In the genomic region with DNA sequence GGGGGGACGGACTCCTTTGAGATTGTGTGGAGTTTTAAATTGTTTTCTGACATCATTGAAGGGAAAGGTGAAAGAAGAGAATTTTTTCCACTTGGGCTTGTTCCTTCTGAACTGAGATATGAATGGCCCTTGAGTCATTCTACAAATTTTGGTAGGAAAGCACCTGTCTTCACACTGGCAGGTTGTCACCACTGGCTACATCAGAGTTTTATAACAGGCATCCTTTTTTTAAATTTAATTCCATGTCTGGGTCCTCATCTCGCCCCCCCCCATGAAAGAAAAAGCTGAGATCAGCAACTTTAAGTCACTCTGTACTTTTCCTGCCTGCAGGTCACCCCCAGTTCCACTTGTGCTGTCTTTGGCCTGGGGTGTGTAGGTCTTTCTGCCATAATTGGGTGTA, we compare ENCODE assay signal across 41 mouse cellular contexts. TPM values are rescaled to one million over a fixed set of nuclear protein-coding genes. Genes with fewer than 3 reads are reported as not detected.
"Had no signal": no experiment of that assay in that cellular context is flagged by ENCODE, and none has a peak within 500 bp of the region (broad histone marks: within the 10 kb centered on the region; RNA-seq: fewer than 3 reads in every experiment).

No protein-coding gene starts in this region.

- ATAC-seq: hindbrain, embryonic 16.5 days; intestine, embryonic 15.5 days; intestine, postnatal 0 days; liver, embryonic 12.5 days had no signal

- H3K4me2 ChIP-seq: heart, embryonic 12.5 days; hindbrain, embryonic 12.5 days; hindbrain, embryonic 14.5 days; intestine, embryonic 15.5 days; kidney, embryonic 15.5 days; limb, embryonic 13.5 days; limb, embryonic 15.5 days; liver, embryonic 12.5 days had no signal

- H3K36me3 ChIP-seq: heart, embryonic 10.5 days; heart, embryonic 12.5 days; hindbrain, embryonic 10.5 days; hindbrain, embryonic 12.5 days; intestine, embryonic 15.5 days; kidney, embryonic 15.5 days; limb, embryonic 13.5 days; limb, embryonic 15.5 days; liver, embryonic 12.5 days had no signal

- DNase-seq: gastrocnemius, adult 2 months; gastrocnemius, postnatal 10 days; gastrocnemius, postnatal 25 days; heart, adult 18-20 months; heart, postnatal 10 days; heart, postnatal 4 days; kidney, adult 18-20 months; kidney, adult 9 months; kidney, postnatal 14 days; kidney, postnatal 36 days; layer of hippocampus, adult 9-11 months; layer of hippocampus, postnatal 36 days; left cerebral cortex, postnatal 4 days had no signal

- H3K4me1 ChIP-seq: heart, embryonic 10.5 days; heart, embryonic 12.5 days; hindbrain, embryonic 10.5 days; hindbrain, embryonic 12.5 days; intestine, embryonic 15.5 days; kidney, embryonic 15.5 days; limb, embryonic 13.5 days; limb, embryonic 15.5 days; liver, embryonic 12.5 days had no signal

- H3K9me3 ChIP-seq: heart, embryonic 10.5 days; heart, embryonic 12.5 days; hindbrain, embryonic 10.5 days; hindbrain, embryonic 12.5 days; intestine, embryonic 15.5 days; kidney, embryonic 15.5 days; limb, embryonic 13.5 days; limb, embryonic 15.5 days; liver, embryonic 12.5 days had no signal

- H3K27me3 ChIP-seq: heart, embryonic 12.5 days; hindbrain, embryonic 12.5 days; intestine, embryonic 15.5 days; kidney, embryonic 15.5 days; limb, embryonic 13.5 days; limb, embryonic 15.5 days; liver, embryonic 12.5 days had no signal

- H3K27ac ChIP-seq: gastrocnemius, adult 2 months; heart, embryonic 10.5 days; hindbrain, embryonic 10.5 days; hindbrain, embryonic 12.5 days; hindbrain, embryonic 14.5 days; intestine, embryonic 15.5 days; kidney, embryonic 15.5 days; kidney, postnatal 0 days; limb, embryonic 13.5 days; limb, embryonic 15.5 days; liver, embryonic 12.5 days; liver, embryonic 14.5 days had no signal

- H3K9ac ChIP-seq: heart, embryonic 12.5 days; hindbrain, embryonic 12.5 days; hindbrain, embryonic 14.5 days; intestine, embryonic 15.5 days; kidney, embryonic 15.5 days; limb, embryonic 13.5 days; limb, embryonic 15.5 days; liver, embryonic 12.5 days; liver, embryonic 14.5 days had no signal

- H3K4me3 ChIP-seq: gastrocnemius, adult 2 months; heart, embryonic 10.5 days; heart, embryonic 12.5 days; hindbrain, embryonic 10.5 days; hindbrain, embryonic 12.5 days; intestine, embryonic 15.5 days; kidney, embryonic 15.5 days; limb, embryonic 13.5 days; limb, embryonic 15.5 days; liver, embryonic 12.5 days had no signal

RNA-seq across cellular contexts. Expression of gene Adh4, which starts 8.4 kb away (rescaled TPM):
- total RNA-seq: gastrocnemius, adult 2 months; gastrocnemius, postnatal 10 days; gastrocnemius, postnatal 25 days; gastrocnemius, postnatal 4 days; granulocyte monocyte progenitor cell, adult 5-6 weeks; heart, adult 18-20 months; heart, adult 8-10 months; heart, postnatal 10 days; heart, postnatal 25 days; heart, postnatal 4 days; layer of hippocampus, adult 18-20 months; layer of hippocampus, adult 8-10 months; layer of hippocampus, postnatal 14 days; layer of hippocampus, postnatal 36 days; left cerebral cortex, adult 18-20 months; left cerebral cortex, adult 8-10 months; left cerebral cortex, postnatal 10 days; left cerebral cortex, postnatal 25 days; left cerebral cortex, postnatal 4 days had no signal
- polyA plus RNA-seq: heart, embryonic 10.5 days; heart, embryonic 12.5 days; heart, embryonic 14.5 days; heart, embryonic 16.5 days; hindbrain, embryonic 10.5 days; hindbrain, embryonic 12.5 days; hindbrain, embryonic 16.5 days; kidney, embryonic 15.5 days; kidney, postnatal 0 days; limb, embryonic 11.5 days; limb, embryonic 13.5 days; liver, embryonic 12.5 days had no signal
